Mouse (Mus musculus) limb, embryonic 13.5 days (tissue): ENCODE results near the gene Tbx3. TPM values are rescaled to one million over a fixed set of nuclear protein-coding genes. Genes with fewer than 3 reads are reported as not detected.

Experiments used
- ATAC-seq: fragments of 200-750 bp; cut with Nextera tagmentation; 2 replicates; pipeline ENCODE4 v1.8.0; 2017; ENCODE audit warnings: low read depth, moderate number of reproducible peaks, moderate TSS enrichment; ENCODE audit not compliant: low FRiP score
- H3K27ac ChIP-seq: fragments of 300-500 bp; sonication (generic); 2 replicates; pipeline ENCODE4 v1.5.1; 2015; ENCODE audit warnings: inconsistent platforms, mild to moderate bottlenecking, moderate library complexity
- H3K27me3 ChIP-seq: fragments of 300-500 bp; sonication (generic); 2 replicates; pipeline ENCODE4 v1.6.1; 2015; ENCODE audit warnings: mild to moderate bottlenecking, inconsistent platforms
- H3K36me3 ChIP-seq: fragments of 300-500 bp; sonication (generic); 2 replicates; pipeline ENCODE4 v1.6.1; 2015; ENCODE audit warnings: inconsistent platforms, mild to moderate bottlenecking, moderate library complexity
- H3K4me1 ChIP-seq: fragments of 300-500 bp; sonication (generic); 2 replicates; pipeline ENCODE4 v1.6.1; 2015; ENCODE audit warnings: inconsistent platforms
- H3K4me2 ChIP-seq: fragments of 300-500 bp; sonication (generic); replicated peaks from 2 replicates; pipeline ENCODE4 v1.6.1; 2015; ENCODE audit warnings: inconsistent platforms, mild to moderate bottlenecking, moderate library complexity
- H3K4me3 ChIP-seq: fragments of 300-500 bp; sonication (generic); 2 replicates; pipeline ENCODE4 v1.5.1; 2015; ENCODE audit warnings: moderate library complexity, mild to moderate bottlenecking, inconsistent platforms
- H3K9ac ChIP-seq: fragments of 300-500 bp; sonication (generic); 2 replicates; pipeline ENCODE4 v1.6.1; 2015; ENCODE audit warnings: mild to moderate bottlenecking, inconsistent platforms
- H3K9me3 ChIP-seq: fragments of 300-500 bp; sonication (generic); 2 replicates; pipeline ENCODE4 v1.6.1; 2016; ENCODE audit warnings: inconsistent platforms
- WGBS: fragments of 180-500 bp; shearing (Covaris S2); methylation state at CpG from one replicate; pipeline ENCODE4 v1.1.7; 2015; 5-methylcytosine and 5-hydroxymethylcytosine counted together
- polyA plus RNA-seq: library from polyadenylated mRNA; unstranded; fragments of >200 nt; fragmentation: Nextera tagmentation; extraction: Ambion mirVana; gene quantifications from 2 replicates; pipeline ENCODE4 v1.2.1, GENCODE M21; 2015

Gene Tbx3
- polyA plus RNA-seq, 1 experiment from 2014 or later: 43.9 TPM

GRCm38 (mm10) chr5:119694914-119695313 lies 24.4 kb downstream of the Tbx3 start:
- peaks cover 6% of the 10 kb centered on the region; the same call in 1 of the 2 replicates for H3K4me1 ChIP-seq
- H3K36me3 ChIP-seq: no peaks in the 10 kb centered on the region
- 10% methylated on average over 8 of the region's 8 CpGs for WGBS
- H3K4me3 ChIP-seq: no peak overlapping the region
- ATAC-seq: no peak
- H3K9ac ChIP-seq: no peak overlapping the region
- H3K27me3 ChIP-seq: peaks cover 55% of the 10 kb centered on the region
- H3K27ac ChIP-seq: no peak overlapping the region
- no peak overlapping the region for H3K4me2 ChIP-seq
- H3K9me3 ChIP-seq: no peaks in the 10 kb centered on the region

DNA sequence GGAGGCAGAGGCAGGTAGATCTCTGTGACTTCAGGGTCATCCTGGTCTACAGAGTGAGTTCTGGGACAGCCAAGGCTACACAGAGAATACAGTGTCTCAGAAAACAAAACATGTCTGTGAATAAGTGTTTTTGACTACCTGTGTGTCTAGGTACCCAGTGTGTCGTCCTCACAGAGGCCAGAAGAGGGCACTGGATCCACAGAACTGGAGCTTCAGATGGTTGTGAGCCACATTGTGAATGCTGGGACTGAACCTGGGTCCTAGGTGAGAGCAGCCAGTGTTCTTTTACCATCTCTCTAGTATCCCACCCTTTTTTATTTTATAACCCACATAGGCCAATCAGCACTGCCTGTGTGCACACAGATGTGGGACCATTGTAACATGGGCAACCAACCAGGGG lies 32.6 kb downstream of the Tbx3 start:
- WGBS: 77% methylated on average over 1 of the region's 1 CpGs
- H3K27ac ChIP-seq: no peak overlapping the region
- H3K36me3 ChIP-seq: no peaks in the 10 kb centered on the region
- ATAC-seq: no peak
- H3K27me3 ChIP-seq: peaks cover 52% of the 10 kb centered on the region
- no peak overlapping the region for H3K4me3 ChIP-seq
- 0 out of 2 replicates have a peak, but pooled peaks cover 3% of the 10 kb centered on the region for H3K9me3 ChIP-seq
- no peak overlapping the region for H3K9ac ChIP-seq
- H3K4me1 ChIP-seq: peaks cover 5% of the 10 kb centered on the region; the same call in 1 of the 2 replicates
- H3K4me2 ChIP-seq: no peak overlapping the region

DNA sequence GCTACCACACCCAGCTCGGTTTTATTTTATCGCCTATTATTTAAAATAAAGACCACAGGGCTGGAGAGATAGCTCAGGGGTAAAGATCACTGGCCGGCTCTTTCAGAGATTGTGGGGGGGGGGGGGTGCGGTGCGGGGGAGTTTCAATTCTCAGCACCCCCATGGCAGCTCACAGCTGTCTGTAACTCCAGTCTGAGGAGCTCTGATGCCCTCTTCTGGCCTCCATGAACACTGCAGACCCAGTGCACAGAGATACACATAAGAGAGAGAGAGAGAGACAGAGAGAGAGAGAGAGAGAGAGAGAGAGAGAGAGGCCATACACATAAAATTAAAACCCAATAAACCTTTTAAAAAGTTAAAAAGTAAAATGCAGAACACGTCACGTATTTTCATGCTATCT lies 34.4 kb downstream of the Tbx3 start:
- Histone ChIP-seq H3K4me2 (no peak overlapping the region), H3K4me3 (no peak overlapping the region), H3K9me3 (0 out of 2 replicates have a peak, but pooled peaks cover 3% of the 10 kb centered on the region), H3K27ac (no peak overlapping the region), H3K9ac (no peak overlapping the region), H3K36me3 (no peaks in the 10 kb centered on the region), H3K27me3 (peaks cover 67% of the 10 kb centered on the region), H3K4me1 (peaks cover 5% of the 10 kb centered on the region; the same call in 1 of the 2 replicates)
- ATAC-seq: no peak
- 67% methylated on average over 7 of the region's 7 CpGs for WGBS

DNA sequence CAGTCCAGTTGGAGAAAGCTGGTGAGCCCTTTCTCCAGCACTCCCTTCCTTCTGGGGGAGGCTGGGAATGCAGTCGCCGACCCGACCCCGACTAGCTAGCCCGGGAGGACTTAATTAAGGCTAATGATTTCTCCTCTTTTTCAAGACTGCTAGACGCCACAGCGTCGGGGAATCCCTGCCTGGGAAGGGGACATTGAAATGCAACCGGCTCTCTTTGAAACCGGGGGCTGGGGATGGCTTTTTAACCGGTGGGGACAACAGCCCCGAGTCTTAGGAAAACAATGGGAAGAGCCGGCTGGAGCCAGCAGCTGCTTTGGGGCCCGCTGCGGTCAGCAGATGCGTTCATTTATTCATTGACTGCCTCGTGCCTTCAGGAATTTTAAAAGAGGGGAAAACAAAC lies 36.0 kb downstream of the Tbx3 start:
- Histone ChIP-seq H3K27ac (no peak overlapping the region), H3K9ac (peak overlapping the region; percentile 50; the same call in 1 of the 2 replicates), H3K36me3 (no peaks in the 10 kb centered on the region), H3K4me3 (peak overlapping the region; percentile 25), H3K4me2 (peak overlapping the region; percentile 56), H3K27me3 (peaks cover 79% of the 10 kb centered on the region), H3K4me1 (peaks cover 5% of the 10 kb centered on the region; the same call in 1 of the 2 replicates), H3K9me3 (0 out of 2 replicates have a peak, but pooled peaks cover 4% of the 10 kb centered on the region)
- 1% methylated on average over 17 of the region's 17 CpGs for WGBS
- no peak for ATAC-seq

GRCm38 (mm10) chr5:119708850-119709585 lies 38.5 kb downstream of the Tbx3 start:
- H3K4me2 ChIP-seq: no peak overlapping the region
- no peak overlapping the region for H3K9ac ChIP-seq
- 0 out of 2 replicates have a peak, but pooled peaks cover 5% of the 10 kb centered on the region for H3K9me3 ChIP-seq
- no peak overlapping the region for H3K27ac ChIP-seq
- no peak for ATAC-seq
- H3K4me3 ChIP-seq: no peak overlapping the region
- H3K36me3 ChIP-seq: no peaks in the 10 kb centered on the region
- H3K4me1 ChIP-seq: peaks cover 9% of the 10 kb centered on the region
- H3K27me3 ChIP-seq: peaks cover 77% of the 10 kb centered on the region
- whole genome bisulfite sequencing: 85% methylated on average over 14 of the region's 14 CpGs

GRCm38 (mm10) chr5:119709826-119710559 lies 39.5 kb downstream of the Tbx3 start:
- Histone ChIP-seq H3K9ac (no peak overlapping the region), H3K4me2 (no peak overlapping the region), H3K4me1 (peaks cover 9% of the 10 kb centered on the region), H3K4me3 (no peak overlapping the region), H3K27me3 (peaks cover 74% of the 10 kb centered on the region), H3K36me3 (no peaks in the 10 kb centered on the region), H3K27ac (no peak overlapping the region), H3K9me3 (0 out of 2 replicates have a peak, but pooled peaks cover 5% of the 10 kb centered on the region)
- no peak for ATAC-seq
- WGBS: 20% methylated on average over 18 of the region's 18 CpGs

DNA sequence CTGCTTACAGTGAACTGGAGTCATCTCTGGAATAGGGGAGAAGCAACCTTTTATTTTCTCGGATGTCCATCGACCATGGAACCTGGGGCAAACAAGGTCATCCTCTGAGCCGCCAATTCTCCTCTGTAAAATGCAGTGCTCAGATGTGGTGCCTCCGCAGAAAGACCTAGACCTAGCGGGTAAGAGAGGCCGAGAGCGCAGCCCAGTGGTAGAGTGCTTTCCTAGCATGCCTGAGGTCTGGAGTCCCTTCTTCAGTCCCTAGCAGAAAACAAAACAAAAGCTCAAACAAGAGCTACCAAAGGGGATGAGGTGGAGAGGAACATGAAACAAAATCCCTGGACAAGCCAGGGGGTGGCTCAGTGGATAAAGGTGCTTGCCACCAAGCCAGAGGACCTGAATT lies 40.3 kb downstream of the Tbx3 start:
- no peak overlapping the region for H3K9ac ChIP-seq
- 0 out of 2 replicates have a peak, but pooled peaks cover 5% of the 10 kb centered on the region for H3K9me3 ChIP-seq
- WGBS: 27% methylated on average over 7 of the region's 7 CpGs
- ATAC-seq: no peak
- H3K4me1 ChIP-seq: peaks cover 9% of the 10 kb centered on the region
- H3K27me3 ChIP-seq: peaks cover 67% of the 10 kb centered on the region
- H3K4me3 ChIP-seq: no peak overlapping the region
- no peak overlapping the region for H3K4me2 ChIP-seq
- no peak overlapping the region for H3K27ac ChIP-seq
- no peaks in the 10 kb centered on the region for H3K36me3 ChIP-seq

GRCm38 (mm10) chr5:119711626-119712025 lies 41.2 kb downstream of the Tbx3 start:
- no peak overlapping the region for H3K4me2 ChIP-seq
- no peaks in the 10 kb centered on the region for H3K36me3 ChIP-seq
- WGBS: 87% methylated on average over 5 of the region's 5 CpGs
- H3K4me1 ChIP-seq: peaks cover 4% of the 10 kb centered on the region
- peaks cover 61% of the 10 kb centered on the region for H3K27me3 ChIP-seq
- 0 out of 2 replicates have a peak, but pooled peaks cover 5% of the 10 kb centered on the region for H3K9me3 ChIP-seq
- ATAC-seq: no peak
- H3K27ac ChIP-seq: no peak overlapping the region
- no peak overlapping the region for H3K4me3 ChIP-seq
- no peak overlapping the region for H3K9ac ChIP-seq

DNA sequence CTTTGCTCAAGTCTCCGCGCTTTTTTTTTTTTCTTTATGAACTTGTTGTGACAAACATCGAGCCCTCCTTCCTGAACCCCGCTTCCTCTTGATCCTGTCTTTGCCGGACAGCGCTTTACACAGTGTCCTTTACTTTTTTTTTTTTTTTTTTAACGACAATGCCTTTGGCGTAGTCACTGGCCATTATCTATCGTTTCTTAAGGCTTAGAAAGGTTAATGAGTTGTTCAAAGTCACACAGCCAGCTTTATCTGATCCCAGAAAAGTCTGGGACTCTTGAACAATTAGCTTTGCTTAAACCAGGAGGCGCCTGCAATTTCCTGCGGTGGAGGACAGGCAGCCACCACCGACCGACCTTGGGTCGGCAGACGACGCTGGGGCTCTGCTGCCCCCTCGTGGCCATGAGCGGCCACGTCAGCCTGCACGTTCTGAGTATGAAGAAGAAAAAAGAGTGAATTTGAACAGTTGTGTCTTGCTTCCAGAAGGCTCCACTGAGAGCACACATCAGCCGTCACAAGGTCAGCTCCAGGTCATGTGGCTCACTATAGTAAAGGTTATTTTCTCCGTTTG lies 42.3 kb downstream of the Tbx3 start:
- H3K36me3 ChIP-seq: no peaks in the 10 kb centered on the region
- peaks cover 4% of the 10 kb centered on the region; the same call in 1 of the 2 replicates for H3K4me1 ChIP-seq
- H3K27me3 ChIP-seq: peaks cover 57% of the 10 kb centered on the region
- ATAC-seq: no peak; the same call in 1 of the 2 replicates
- H3K4me3 ChIP-seq: peak overlapping the region; percentile 25
- peak overlapping the region; percentile 52 for H3K4me2 ChIP-seq
- no peak overlapping the region for H3K9ac ChIP-seq
- H3K27ac ChIP-seq: no peak overlapping the region
- H3K9me3 ChIP-seq: 0 out of 2 replicates have a peak, but pooled peaks cover 5% of the 10 kb centered on the region
- WGBS: 4% methylated on average over 22 of the region's 22 CpGs

- Histone ChIP-seq H3K36me3 (no peaks in the 10 kb centered on the region), H3K9me3 (no peaks in the 10 kb centered on the region; the same call in 1 of the 2 replicates), H3K4me3 (no peak overlapping the region), H3K4me1 (peaks cover 7% of the 10 kb centered on the region; the same call in 1 of the 2 replicates), H3K4me2 (no peak overlapping the region), H3K27me3 (peaks cover 30% of the 10 kb centered on the region), H3K27ac (no peak overlapping the region), H3K9ac (no peak overlapping the region)
- WGBS: 18% methylated on average over 11 of the region's 11 CpGs
- ATAC-seq: no peak
Observed at GRCm38 (mm10) chr5:119720471-119721265, 50.2 kb downstream of the Tbx3 start.

- no peak overlapping the region for H3K4me3 ChIP-seq
- H3K27me3 ChIP-seq: peaks cover 17% of the 10 kb centered on the region
- H3K4me2 ChIP-seq: no peak overlapping the region
- no peak overlapping the region for H3K27ac ChIP-seq
- 47% methylated on average over 7 of the region's 7 CpGs for WGBS
- H3K9me3 ChIP-seq: no peaks in the 10 kb centered on the region
- H3K9ac ChIP-seq: no peak overlapping the region
- H3K4me1 ChIP-seq: 0 out of 2 replicates have a peak, but pooled peaks cover 5% of the 10 kb centered on the region
- ATAC-seq: no peak
- no peaks in the 10 kb centered on the region for H3K36me3 ChIP-seq
Observed at GRCm38 (mm10) chr5:119732978-119733377, 62.5 kb downstream of the Tbx3 start.
